Mouse (Mus musculus) liver, embryonic 14.5 days (tissue): ENCODE measurements around the gene Dhfr.

Experiments
- CTCF ChIP-seq: IDR thresholded peaks from 2 replicates; pipeline ENCODE4 v1.5.1; 2016; ENCODE audit warnings: antibody characterized with exemption, low read depth, control low read depth
- EP300 ChIP-seq: IDR thresholded peaks from 2 replicates; pipeline ENCODE4 v1.6.1; 2016; ENCODE audit warnings: antibody characterized with exemption, low read depth

DNA sequence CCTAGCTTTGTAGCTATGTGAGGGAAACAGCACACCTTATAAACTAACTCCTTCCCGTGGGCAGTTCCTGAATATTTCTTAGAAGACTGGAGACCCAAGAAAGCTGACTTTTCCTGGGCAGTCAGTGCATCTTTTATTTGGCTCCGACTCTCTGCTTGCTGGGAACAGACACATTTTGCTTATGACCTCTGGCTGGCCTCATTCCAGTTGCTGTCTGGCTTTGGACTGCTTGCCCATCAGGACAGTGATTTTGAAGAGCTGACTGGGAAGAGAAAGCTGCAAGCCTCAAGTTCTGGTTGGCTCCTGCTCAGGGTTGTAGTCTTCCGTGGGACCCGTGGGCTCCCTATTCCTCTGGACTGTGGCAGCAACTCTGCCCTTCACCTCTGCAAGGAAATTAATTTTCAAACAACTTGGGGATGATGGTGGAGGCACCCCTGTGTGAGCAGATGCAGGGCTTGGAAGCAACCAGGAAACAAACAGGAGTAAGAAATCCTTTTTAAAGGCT is 72.9 kb downstream of the Dhfr start:
- TF ChIP-seq EP300: no peak
- TF ChIP-seq CTCF: no peak
